Mouse (Mus musculus): ENCODE data around the gene Ier5l.

Ier5l gene

GRCm38 (mm10) chr2:30474039-30474438, at the start of gene Ier5l:
Gene Ier5l, minus strand, starts transcription at chr2:30474219.
- DNase-seq (ENCODE audit: low read depth in 1 of 2, low spot score in 2 of 2): peak; percentile 36 to 67

GRCm38 (mm10) chr2:30523727-30524126, 49.7 kb upstream of the Ier5l start:
- DNase-seq (ENCODE audit: low read depth in 1 of 2, low spot score in 2 of 2): no peak

- no peak for DNase-seq (ENCODE audit: low read depth in 1 of 2, low spot score in 2 of 2)
Observed at GRCm38 (mm10) chr2:30510711-30511380, 36.8 kb upstream of the Ier5l start.

- no peak for DNase-seq (ENCODE audit: low read depth in 1 of 2, low spot score in 2 of 2)
Observed at GRCm38 (mm10) chr2:30507138-30507727, 33.2 kb upstream of the Ier5l start.

- DNase-seq (ENCODE audit: low read depth in 1 of 2, low spot score in 2 of 2): no peak
Observed at GRCm38 (mm10) chr2:30503677-30504621, 29.9 kb upstream of the Ier5l start.

- DNase-seq (ENCODE audit: low read depth in 1 of 2, low spot score in 2 of 2): no peak
Observed at GRCm38 (mm10) chr2:30501701-30502100, 27.7 kb upstream of the Ier5l start.

- DNase-seq (ENCODE audit: low read depth in 1 of 2, low spot score in 2 of 2): no peak
Observed at GRCm38 (mm10) chr2:30495909-30496861, 22.2 kb upstream of the Ier5l start.

- DNase-seq (ENCODE audit: low read depth in 1 of 2, low spot score in 2 of 2): no peak
Observed at GRCm38 (mm10) chr2:30495000-30495908, 21.2 kb upstream of the Ier5l start.

- DNase-seq (ENCODE audit: low read depth in 1 of 2, low spot score in 2 of 2): no peak
Observed at GRCm38 (mm10) chr2:30490384-30490783, 16.4 kb upstream of the Ier5l start.

- DNase-seq (ENCODE audit: low read depth in 1 of 2, low spot score in 2 of 2): no peak
Observed at GRCm38 (mm10) chr2:30487597-30487996, 13.6 kb upstream of the Ier5l start.

GRCm38 (mm10) chr2:30478526-30478925, 4.5 kb upstream of the Ier5l start:
- no peak for DNase-seq (ENCODE audit: low read depth in 1 of 2, low spot score in 2 of 2)

- DNase-seq (ENCODE audit: low read depth in 1 of 2, low spot score in 2 of 2): no peak
Observed at GRCm38 (mm10) chr2:30476241-30476640, 2.2 kb upstream of the Ier5l start.

GRCm38 (mm10) chr2:30475457-30475856, 1.4 kb upstream of the Ier5l start:
- DNase-seq (ENCODE audit: low read depth in 1 of 2, low spot score in 2 of 2): no peak

- no peak for DNase-seq (ENCODE audit: low read depth in 1 of 2, low spot score in 2 of 2)
Observed at GRCm38 (mm10) chr2:30474776-30475175, 757 bp upstream of the Ier5l start.

- no peak for DNase-seq (ENCODE audit: low read depth in 1 of 2, low spot score in 2 of 2)
Observed at GRCm38 (mm10) chr2:30473431-30474031, 488 bp downstream of the Ier5l start.

- no peak for DNase-seq (ENCODE audit: low read depth in 1 of 2, low spot score in 2 of 2)
Observed at GRCm38 (mm10) chr2:30472731-30473351, 1.2 kb downstream of the Ier5l start.

GRCm38 (mm10) chr2:30471795-30472720, 2.0 kb downstream of the Ier5l start:
- peak; percentile 54 to 55 for DNase-seq (ENCODE audit: low read depth in 1 of 2, low spot score in 2 of 2)

- DNase-seq (ENCODE audit: low read depth in 1 of 2, low spot score in 2 of 2): no peak
Observed at GRCm38 (mm10) chr2:30471051-30471450, 3.0 kb downstream of the Ier5l start.
